Mouse (Mus musculus) forebrain, embryonic 10.5 days (tissue): ENCODE measurements around the gene Rnf212. TPM values are rescaled to one million over a fixed set of nuclear protein-coding genes. Genes with fewer than 3 reads are reported as not detected.

Experiments used
- DNase-seq: peaks from one replicate; pipeline ENCODE4 v3.0.0-alpha.2; 2017; ENCODE audit warnings: low spot score; ENCODE audit errors: extremely low spot score
- H3K27ac ChIP-seq: fragments of 300-500 bp; sonication (generic); 2 replicates; pipeline ENCODE4 v1.5.1; 2016; ENCODE audit warnings: mild to moderate bottlenecking
- H3K27me3 ChIP-seq: fragments of 300-500 bp; sonication (generic); 2 replicates; pipeline ENCODE4 v1.6.1; 2016; ENCODE audit warnings: mild to moderate bottlenecking; ENCODE audit not compliant: poor library complexity, severe bottlenecking
- H3K36me3 ChIP-seq: fragments of 300-500 bp; sonication (generic); replicated peaks from 2 replicates; pipeline ENCODE4 v1.6.1; 2016; ENCODE audit warnings: mild to moderate bottlenecking, moderate library complexity
- H3K4me1 ChIP-seq: fragments of 300-500 bp; sonication (generic); 2 replicates; pipeline ENCODE4 v1.6.1; 2016
- H3K4me3 ChIP-seq: fragments of 300-500 bp; sonication (generic); 2 replicates; pipeline ENCODE4 v1.5.1; 2016; ENCODE audit warnings: mild to moderate bottlenecking, moderate library complexity
- H3K9me3 ChIP-seq: fragments of 300-500 bp; sonication (generic); 2 replicates; pipeline ENCODE4 v1.6.1; 2016; ENCODE audit warnings: mild to moderate bottlenecking, moderate library complexity
- whole genome bisulfite sequencing: fragments of 180-500 bp; shearing (Covaris S2); methylation state at CpG from one replicate; pipeline ENCODE4 v1.1.7; 2016; 5-methylcytosine and 5-hydroxymethylcytosine counted together
- polyA plus RNA-seq: library from polyadenylated mRNA; unstranded; fragments of >200 nt; fragmentation: Nextera tagmentation; extraction: Ambion mirVana; gene quantifications from 2 replicates; pipeline ENCODE4 v1.2.1, GENCODE M21; 2016

Rnf212 gene
- polyA plus RNA-seq, 1 experiment from 2014 or later = 0.27 TPM

DNA sequence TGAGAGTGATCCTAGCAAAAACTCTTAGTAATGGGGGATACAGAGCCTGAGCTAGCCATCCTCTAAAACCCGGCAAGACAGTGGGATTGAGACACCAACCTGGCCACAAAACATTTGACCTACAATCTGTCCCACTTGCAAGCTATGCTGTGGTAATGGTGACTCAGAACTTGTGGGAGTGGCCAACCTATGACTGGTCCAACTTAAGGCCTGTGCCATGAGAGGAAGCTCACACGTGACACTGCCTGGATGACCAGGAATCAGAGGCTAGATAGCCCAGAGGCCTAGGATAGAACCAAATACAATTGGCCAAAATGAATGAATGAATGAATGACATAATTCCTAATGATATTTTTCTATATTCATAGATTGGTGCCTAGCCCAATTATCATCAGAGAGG is 32.9 kb downstream of the Rnf212 start:
- no peak overlapping the region for H3K4me3 ChIP-seq
- H3K4me1 ChIP-seq = no peaks in the 10 kb centered on the region
- no peaks in the 10 kb centered on the region for H3K9me3 ChIP-seq
- 86% methylated on average over 2 of the region's 2 CpGs for WGBS
- H3K36me3 ChIP-seq = no peaks in the 10 kb centered on the region
- H3K27me3 ChIP-seq = no peaks in the 10 kb centered on the region
- no peak for DNase-seq
- no peak overlapping the region for H3K27ac ChIP-seq

DNA sequence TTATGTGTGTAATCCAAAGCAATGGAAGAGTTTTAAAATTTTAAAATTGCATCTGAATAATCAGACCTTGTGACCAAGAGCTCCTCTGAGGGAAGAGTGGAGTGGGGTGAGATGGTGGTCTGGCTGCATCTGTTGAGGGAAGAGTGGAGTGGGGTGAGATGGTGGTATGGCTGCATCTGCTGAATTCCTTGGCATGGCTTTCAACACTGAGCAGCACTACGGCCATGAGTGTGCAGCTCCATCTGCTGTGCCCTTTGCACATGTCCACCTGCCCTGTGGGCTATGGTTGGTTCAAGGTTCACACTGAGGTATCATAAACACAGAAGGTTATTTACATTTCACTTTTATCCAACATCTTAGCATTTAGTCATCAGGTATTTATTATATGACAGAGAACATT is 47.4 kb downstream of the Rnf212 start:
- Histone ChIP-seq H3K9me3 (no peaks in the 10 kb centered on the region), H3K27me3 (no peaks in the 10 kb centered on the region), H3K4me1 (no peaks in the 10 kb centered on the region), H3K36me3 (no peaks in the 10 kb centered on the region), H3K27ac (no peak overlapping the region), H3K4me3 (no peak overlapping the region)
- no peak for DNase-seq
- WGBS = 90% methylated on average over 1 of the region's 1 CpGs

- DNase-seq = peak; percentile 60
- no peaks in the 10 kb centered on the region for H3K4me1 ChIP-seq
- no peaks in the 10 kb centered on the region for H3K27me3 ChIP-seq
- H3K27ac ChIP-seq = no peak overlapping the region
- H3K9me3 ChIP-seq = no peaks in the 10 kb centered on the region
- H3K4me3 ChIP-seq = no peak overlapping the region
- H3K36me3 ChIP-seq = no peaks in the 10 kb centered on the region
- WGBS = 27% methylated on average over 5 of the region's 5 CpGs
Measured at GRCm38 (mm10) chr5:108726557-108727248, 48.1 kb downstream of the Rnf212 start.

DNA sequence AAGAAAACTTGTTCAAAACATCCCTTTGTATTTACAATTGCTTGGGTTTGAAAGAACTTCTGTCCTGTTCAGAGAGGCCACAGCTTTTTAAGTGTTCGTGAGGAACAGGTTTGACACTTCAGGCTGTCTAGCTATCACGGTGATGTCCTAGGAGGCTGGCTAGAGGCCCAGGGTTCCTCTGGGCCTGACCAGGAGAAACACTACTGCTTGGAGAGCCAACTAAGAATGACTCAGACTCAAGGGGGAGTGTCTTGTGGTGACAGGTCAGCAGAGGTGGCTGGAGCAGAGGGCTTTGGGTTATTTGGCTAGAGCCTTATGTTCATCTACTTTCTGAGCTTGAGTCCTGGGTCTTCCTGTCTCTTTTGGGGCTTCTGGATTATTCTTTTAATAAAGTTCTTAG is 50.8 kb downstream of the Rnf212 start:
- H3K9me3 ChIP-seq = no peaks in the 10 kb centered on the region
- DNase-seq = no peak
- H3K4me1 ChIP-seq = no peaks in the 10 kb centered on the region
- H3K4me3 ChIP-seq = no peak overlapping the region
- no peaks in the 10 kb centered on the region for H3K36me3 ChIP-seq
- H3K27me3 ChIP-seq = no peaks in the 10 kb centered on the region
- H3K27ac ChIP-seq = no peak overlapping the region
- 85% methylated on average over 2 of the region's 2 CpGs for WGBS

- no peak for DNase-seq
- WGBS = 65% methylated on average over 7 of the region's 7 CpGs
- no peak overlapping the region for H3K4me3 ChIP-seq
- H3K27me3 ChIP-seq = no peaks in the 10 kb centered on the region
- H3K36me3 ChIP-seq = no peaks in the 10 kb centered on the region
- H3K27ac ChIP-seq = no peak overlapping the region
- H3K9me3 ChIP-seq = no peaks in the 10 kb centered on the region
- H3K4me1 ChIP-seq = peaks cover 13% of the 10 kb centered on the region
Measured at GRCm38 (mm10) chr5:108719761-108720160, 55.0 kb downstream of the Rnf212 start.

DNA sequence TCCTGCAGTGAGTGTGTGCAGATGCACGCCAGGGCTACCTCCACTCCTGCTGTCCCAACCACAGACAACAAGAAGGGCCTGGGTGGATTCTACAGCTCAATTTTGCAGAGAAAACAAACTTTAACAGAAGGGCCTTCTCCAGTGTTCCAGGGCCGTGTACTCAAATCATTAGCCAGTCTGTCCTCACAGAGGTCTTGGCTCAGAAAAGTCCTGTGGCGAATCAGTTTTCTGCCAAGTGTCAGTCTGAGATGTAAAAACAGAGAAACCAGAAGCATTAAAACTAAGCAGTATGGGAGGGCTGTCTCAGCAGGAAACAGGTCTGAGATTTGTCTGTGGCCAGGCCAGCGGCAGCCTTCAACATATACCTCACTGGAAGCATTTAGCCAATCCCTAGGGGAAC is 56.7 kb downstream of the Rnf212 start:
- Histone ChIP-seq H3K36me3 (no peaks in the 10 kb centered on the region), H3K4me1 (peaks cover 17% of the 10 kb centered on the region), H3K9me3 (no peaks in the 10 kb centered on the region), H3K27me3 (no peaks in the 10 kb centered on the region), H3K4me3 (no peak overlapping the region), H3K27ac (peak overlapping the region; percentile 57; the same call in 1 of the 2 replicates)
- WGBS = 50% methylated on average over 4 of the region's 4 CpGs
- no peak for DNase-seq

DNA sequence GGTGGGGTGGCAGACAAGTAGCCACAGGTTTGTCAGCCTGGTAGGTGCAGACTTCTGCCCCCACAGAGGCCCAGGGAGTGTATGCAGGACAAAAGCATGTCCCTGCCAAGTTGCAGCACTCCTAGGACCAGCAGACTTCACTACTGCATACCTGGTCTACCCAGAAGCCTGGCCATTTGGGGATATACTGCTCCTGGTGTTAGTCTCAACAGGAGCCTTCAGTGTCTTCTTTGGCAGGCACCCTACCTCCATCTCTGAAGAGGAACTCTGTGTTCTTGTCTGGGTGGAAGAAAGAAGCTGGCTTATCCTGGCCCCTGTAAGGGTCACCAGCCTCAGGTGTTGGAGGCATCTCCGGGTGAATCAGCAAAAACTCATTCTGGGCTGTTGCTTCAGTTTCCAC is 58.8 kb downstream of the Rnf212 start:
- 88% methylated on average over 1 of the region's 1 CpGs for WGBS

GRCm38 (mm10) chr5:108714149-108714548 is 60.6 kb downstream of the Rnf212 start:
- no peak for DNase-seq
- H3K36me3 ChIP-seq = no peaks in the 10 kb centered on the region
- WGBS = 69% methylated on average over 6 of the region's 6 CpGs
- peaks cover 17% of the 10 kb centered on the region for H3K4me1 ChIP-seq
- no peaks in the 10 kb centered on the region for H3K27me3 ChIP-seq
- H3K9me3 ChIP-seq = no peaks in the 10 kb centered on the region
- H3K4me3 ChIP-seq = no peak overlapping the region
- no peak overlapping the region for H3K27ac ChIP-seq

More for the DNA sequence above, 58.8 kb downstream of the Rnf212 start:
- DNase-seq = no peak
- H3K27me3 ChIP-seq = no peaks in the 10 kb centered on the region
- no peak overlapping the region for H3K4me3 ChIP-seq
- no peak overlapping the region for H3K27ac ChIP-seq
- H3K9me3 ChIP-seq = no peaks in the 10 kb centered on the region
- H3K36me3 ChIP-seq = no peaks in the 10 kb centered on the region
- peaks cover 17% of the 10 kb centered on the region for H3K4me1 ChIP-seq

GRCm38 (mm10) chr5:108713691-108714090 is 61.1 kb downstream of the Rnf212 start:
- peaks cover 17% of the 10 kb centered on the region for H3K4me1 ChIP-seq
- H3K9me3 ChIP-seq = no peaks in the 10 kb centered on the region
- H3K4me3 ChIP-seq = no peak overlapping the region
- H3K27me3 ChIP-seq = no peaks in the 10 kb centered on the region
- DNase-seq = no peak
- H3K27ac ChIP-seq = no peak overlapping the region
- H3K36me3 ChIP-seq = 0 out of 2 replicates have a peak, but pooled peaks cover 3% of the 10 kb centered on the region

DNA sequence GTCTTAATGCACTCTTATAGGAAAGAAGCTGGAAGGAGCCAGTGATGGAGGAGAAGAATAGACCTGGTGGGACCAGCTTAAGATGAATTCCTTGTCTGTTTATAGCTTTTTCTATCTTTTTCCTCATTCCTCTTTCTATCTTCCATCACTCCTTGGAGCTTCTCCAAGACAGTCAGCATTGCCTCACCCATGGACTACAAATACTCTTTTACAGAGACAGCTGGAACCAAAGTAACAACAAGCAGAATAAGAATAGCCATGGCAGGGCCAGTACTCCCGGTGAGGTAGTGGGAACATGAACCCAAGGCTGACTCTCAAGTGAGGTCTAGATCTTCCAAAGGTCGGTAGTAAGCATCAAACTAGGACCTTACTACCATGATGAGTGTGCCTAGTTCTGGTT is 61.7 kb downstream of the Rnf212 start:
- H3K36me3 ChIP-seq = peaks cover 8% of the 10 kb centered on the region; the same call in 1 of the 2 replicates
- no peak overlapping the region for H3K4me3 ChIP-seq
- peaks cover 12% of the 10 kb centered on the region for H3K4me1 ChIP-seq
- WGBS = 89% methylated on average over 2 of the region's 2 CpGs
- DNase-seq = no peak
- H3K27ac ChIP-seq = no peak overlapping the region
- no peaks in the 10 kb centered on the region for H3K27me3 ChIP-seq
- no peaks in the 10 kb centered on the region for H3K9me3 ChIP-seq

DNA sequence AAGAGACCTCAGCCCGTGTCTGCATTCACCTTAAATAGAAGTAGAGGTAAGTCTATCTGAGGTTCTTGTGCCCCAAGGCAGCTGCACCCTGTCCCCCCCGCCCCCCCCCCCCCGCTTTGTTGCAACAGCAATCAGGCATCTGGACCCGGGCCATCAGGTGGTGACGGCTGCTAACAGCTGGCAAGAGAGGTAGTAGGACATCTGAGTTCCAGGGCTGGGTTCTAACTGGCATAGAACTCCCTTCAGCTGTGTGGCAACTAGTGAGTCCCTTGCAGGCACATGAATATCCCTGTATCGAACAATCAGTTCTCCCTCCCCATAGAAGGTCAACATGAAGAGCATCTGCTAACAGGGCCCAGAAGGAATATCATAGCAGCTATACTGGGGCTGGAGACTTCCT is 62.8 kb downstream of the Rnf212 start:
- peaks cover 4% of the 10 kb centered on the region for H3K4me1 ChIP-seq
- no peaks in the 10 kb centered on the region for H3K27me3 ChIP-seq
- WGBS = 87% methylated on average over 6 of the region's 6 CpGs
- DNase-seq = no peak
- no peak overlapping the region for H3K4me3 ChIP-seq
- peaks cover 19% of the 10 kb centered on the region for H3K36me3 ChIP-seq
- no peak overlapping the region for H3K27ac ChIP-seq
- no peaks in the 10 kb centered on the region for H3K9me3 ChIP-seq

GRCm38 (mm10) chr5:108708981-108709731 is 65.6 kb downstream of the Rnf212 start:
- DNase-seq = no peak
- Histone ChIP-seq H3K36me3 (peaks cover 47% of the 10 kb centered on the region), H3K27me3 (no peaks in the 10 kb centered on the region), H3K4me3 (no peak overlapping the region), H3K27ac (no peak overlapping the region), H3K9me3 (no peaks in the 10 kb centered on the region), H3K4me1 (peaks cover 4% of the 10 kb centered on the region)
- WGBS = 69% methylated on average over 6 of the region's 6 CpGs

GRCm38 (mm10) chr5:108708419-108708818 is 66.4 kb downstream of the Rnf212 start:
- Histone ChIP-seq H3K27ac (no peak overlapping the region), H3K36me3 (peaks cover 54% of the 10 kb centered on the region)
- 91% methylated on average over 1 of the region's 1 CpGs for WGBS

More at GRCm38 (mm10) chr5:108708419-108708818, 66.4 kb downstream of the Rnf212 start:
- no peak overlapping the region for H3K4me3 ChIP-seq
- DNase-seq = no peak
- no peaks in the 10 kb centered on the region for H3K9me3 ChIP-seq
- no peaks in the 10 kb centered on the region for H3K27me3 ChIP-seq
- peaks cover 9% of the 10 kb centered on the region for H3K4me1 ChIP-seq
